Mouse (Mus musculus): Measurements from ENCODE around the gene Lmod3. TPM values are rescaled to one million over a fixed set of nuclear protein-coding genes. Genes with fewer than 3 reads are reported as not detected.

Lmod3 gene
- total RNA-seq (2023; ENCODE audit: inconsistent age) = not detected in 4 replicates

GRCm38 (mm10) chr6:97252711-97253221 is at the start of gene Lmod3:
Lmod3 (minus strand) TSS chr6:97252759.

GRCm38 (mm10) chr6:97210191-97210961 is 42.2 kb downstream of the Lmod3 start, which contains the start of gene Arl6ip5:
Arl6ip5 (plus strand) TSS chr6:97210689.

GRCm38 (mm10) chr6:97205439-97205885 is 47.1 kb downstream of the Lmod3 start, which contains the start of gene Uba3:
Uba3 (minus strand) TSS chr6:97205647.

Other genes with a start within 250 kb of the Lmod3 start
- gene Fam19a4, start 192.3 kb downstream of the Lmod3 start, total RNA-seq (2023; ENCODE audit: inconsistent age) = not detected in 4 replicates
- gene Eogt, start 103.6 kb downstream of the Lmod3 start, total RNA-seq (2023; ENCODE audit: inconsistent age) = 10.5 to 16.6 TPM (median 14.0 TPM) in 4 replicates
- gene Tmf1, start 73.6 kb downstream of the Lmod3 start, total RNA-seq (2023; ENCODE audit: inconsistent age) = 90.9 to 96.1 TPM (median 92.3 TPM) in 4 replicates
- gene Uba3, start 47.1 kb downstream of the Lmod3 start, total RNA-seq (2023; ENCODE audit: inconsistent age) = 50.7 to 61.3 TPM (median 55.6 TPM) in 4 replicates
- gene Arl6ip5, start 42.1 kb downstream of the Lmod3 start, total RNA-seq (2023; ENCODE audit: inconsistent age) = 64.5 to 70.6 TPM (median 67.6 TPM) in 4 replicates

All from B cell, adult (primary cell).